Mouse (Mus musculus): Measurements from ENCODE around the gene Hacd1. TPM values are rescaled to one million over a fixed set of nuclear protein-coding genes. Genes with fewer than 3 reads are reported as not detected.
A peak's percentile ranks its signal among the peaks of the same experiment; 100 is the strongest.
"Not testable (repeated sequence)": the region's sequence is repeated elsewhere in the genome, so short reads cannot be mapped to it uniquely, and the experiment has no call there.

The Hacd1 gene
- polyA plus RNA-seq (2015; fragmentation: Nextera tagmentation; extraction: Ambion mirVana), result 88.4 and 91.4 TPM in 2 replicates

GRCm38 (mm10) chr2:14055566-14056331 lies at the start of gene Hacd1:
Gene Hacd1 (minus strand): TSS chr2:14056135.
- no peak for TF ChIP-seq CTCF (IDR thresholded peaks at IDR 0.05; ENCODE audit: low read depth)
- peak within 1 kb of the TSS; percentile 93 for H3K4me3 ChIP-seq (replicated peaks; ENCODE audit: low read depth, low read length)
- H3K4me2 ChIP-seq (ENCODE audit: low read length), result peak within 1 kb of the TSS; percentile 80
- H3K36me3 ChIP-seq (ENCODE audit: insufficient read depth, low read length), result no peaks in the 10 kb centered on the region
- H3K4me1 ChIP-seq (replicated peaks; ENCODE audit: insufficient read depth, low read length), result no peaks in the 10 kb centered on the region
- DNase-seq (ENCODE audit: low spot score) (peak; percentile 72), ATAC-seq (replicated peaks; ENCODE audit: low FRiP score, low read depth) (peak; percentile 88)
- H3K27ac ChIP-seq, result peak within 1 kb of the TSS; percentile 81
- no peaks in the 10 kb centered on the region for H3K9me3 ChIP-seq (replicated peaks; ENCODE audit: low read length)
- no peaks in the 10 kb centered on the region for H3K27me3 ChIP-seq (ENCODE audit: insufficient read depth, low read length)
- under 1% methylated on average over 84 of the region's 101 CpGs for WGBS
- peak within 1 kb of the TSS; percentile 72 for H3K9ac ChIP-seq (ENCODE audit: low read depth, low read length)

- Histone ChIP-seq H3K4me3 (replicated peaks; ENCODE audit: low read depth, low read length) (no peak overlapping the region), H3K9me3 (replicated peaks; ENCODE audit: low read length) (no peaks in the 10 kb centered on the region), H3K36me3 (ENCODE audit: insufficient read depth, low read length) (no peaks in the 10 kb centered on the region), H3K4me1 (replicated peaks; ENCODE audit: insufficient read depth, low read length) (no peaks in the 10 kb centered on the region), H3K4me2 (ENCODE audit: low read length) (no peak overlapping the region), H3K27ac (no peak overlapping the region), H3K9ac (ENCODE audit: low read depth, low read length) (no peak overlapping the region), H3K27me3 (ENCODE audit: insufficient read depth, low read length) (no peaks in the 10 kb centered on the region)
- DNase-seq (ENCODE audit: low spot score) (no peak), ATAC-seq (replicated peaks; ENCODE audit: low FRiP score, low read depth) (no peak)
- WGBS, result 93% methylated on average over 1 of the region's 1 CpGs
- no peak for TF ChIP-seq CTCF (IDR thresholded peaks at IDR 0.05; ENCODE audit: low read depth)
Measured at GRCm38 (mm10) chr2:14103924-14104323, 48.0 kb upstream of the Hacd1 start.

- WGBS, result 79% methylated on average over 2 of the region's 2 CpGs
- H3K27ac ChIP-seq, result no peak overlapping the region
- no peak overlapping the region for H3K9ac ChIP-seq (ENCODE audit: low read depth, low read length)
- no peaks in the 10 kb centered on the region for H3K27me3 ChIP-seq (ENCODE audit: insufficient read depth, low read length)
- no peak overlapping the region for H3K4me2 ChIP-seq (ENCODE audit: low read length)
- H3K4me3 ChIP-seq (replicated peaks; ENCODE audit: low read depth, low read length), result no peak overlapping the region
- no peak for TF ChIP-seq CTCF (IDR thresholded peaks at IDR 0.05; ENCODE audit: low read depth)
- ATAC-seq (replicated peaks; ENCODE audit: low FRiP score, low read depth), result no peak
- H3K4me1 ChIP-seq (replicated peaks; ENCODE audit: insufficient read depth, low read length), result no peaks in the 10 kb centered on the region
- H3K36me3 ChIP-seq (ENCODE audit: insufficient read depth, low read length), result no peaks in the 10 kb centered on the region
- no peak for DNase-seq (ENCODE audit: low spot score)
- no peaks in the 10 kb centered on the region for H3K9me3 ChIP-seq (replicated peaks; ENCODE audit: low read length)
Measured at GRCm38 (mm10) chr2:14102603-14103002, 46.7 kb upstream of the Hacd1 start.

- H3K36me3 ChIP-seq (ENCODE audit: insufficient read depth, low read length), result no peaks in the 10 kb centered on the region
- no peak overlapping the region for H3K9ac ChIP-seq (ENCODE audit: low read depth, low read length)
- H3K4me2 ChIP-seq (ENCODE audit: low read length), result no peak overlapping the region
- DNase-seq (ENCODE audit: low spot score) (no peak), ATAC-seq (replicated peaks; ENCODE audit: low FRiP score, low read depth) (no peak)
- H3K9me3 ChIP-seq (replicated peaks; ENCODE audit: low read length), result no peaks in the 10 kb centered on the region
- no peak overlapping the region for H3K4me3 ChIP-seq (replicated peaks; ENCODE audit: low read depth, low read length)
- no peak overlapping the region for H3K27ac ChIP-seq
- no peaks in the 10 kb centered on the region for H3K4me1 ChIP-seq (replicated peaks; ENCODE audit: insufficient read depth, low read length)
- H3K27me3 ChIP-seq (ENCODE audit: insufficient read depth, low read length), result no peaks in the 10 kb centered on the region
- TF ChIP-seq CTCF (IDR thresholded peaks at IDR 0.05; ENCODE audit: low read depth), result no peak
Measured at GRCm38 (mm10) chr2:14100533-14100932, 44.6 kb upstream of the Hacd1 start.

- H3K9ac ChIP-seq (ENCODE audit: low read depth, low read length); ATAC-seq (replicated peaks; ENCODE audit: low FRiP score, low read depth); H3K27ac ChIP-seq; H3K4me2 ChIP-seq (ENCODE audit: low read length); DNase-seq (ENCODE audit: low spot score); H3K9me3 ChIP-seq (replicated peaks; ENCODE audit: low read length); H3K4me3 ChIP-seq (replicated peaks; ENCODE audit: low read depth, low read length); H3K36me3 ChIP-seq (ENCODE audit: insufficient read depth, low read length); H3K27me3 ChIP-seq (ENCODE audit: insufficient read depth, low read length): not testable (repeated sequence)
- H3K4me1 ChIP-seq (replicated peaks; ENCODE audit: insufficient read depth, low read length), result peaks cover 10% of the 10 kb centered on the region; the same call in 1 of the 2 replicates
- WGBS, result 93% methylated on average over 9 of the region's 9 CpGs
Measured at GRCm38 (mm10) chr2:14078527-14078926, 22.6 kb upstream of the Hacd1 start.

GRCm38 (mm10) chr2:14074221-14074901 lies 18.4 kb upstream of the Hacd1 start:
- H3K4me3 ChIP-seq (replicated peaks; ENCODE audit: low read depth, low read length), result peak overlapping the region; percentile 78
- WGBS, result under 1% methylated on average over 38 of the region's 38 CpGs
- TF ChIP-seq CTCF (IDR thresholded peaks at IDR 0.05; ENCODE audit: low read depth), result no peak
- H3K9me3 ChIP-seq (replicated peaks; ENCODE audit: low read length), result no peaks in the 10 kb centered on the region
- no peaks in the 10 kb centered on the region for H3K27me3 ChIP-seq (ENCODE audit: insufficient read depth, low read length)
- H3K36me3 ChIP-seq (ENCODE audit: insufficient read depth, low read length), result no peaks in the 10 kb centered on the region
- peak overlapping the region; percentile 88 for H3K9ac ChIP-seq (ENCODE audit: low read depth, low read length)
- DNase-seq (ENCODE audit: low spot score), result peak; percentile 43
- ATAC-seq (replicated peaks; ENCODE audit: low FRiP score, low read depth), result no peak; the same call in 1 of the 2 replicates
- H3K4me1 ChIP-seq (replicated peaks; ENCODE audit: insufficient read depth, low read length), result peaks cover 10% of the 10 kb centered on the region; the same call in 1 of the 2 replicates
- H3K27ac ChIP-seq, result peak overlapping the region; percentile 95
- peak overlapping the region; percentile 75 for H3K4me2 ChIP-seq (ENCODE audit: low read length)

Data from kidney, postnatal 0 days (tissue).